Mouse (Mus musculus): ENCODE measurements around the gene Cdh23. TPM values are rescaled to one million over a fixed set of nuclear protein-coding genes. Genes with fewer than 3 reads are reported as not detected.

The Cdh23 gene
- total RNA-seq, 4 experiments from 2014 or later = 1.4 to 3.1 (median 2.1) TPM

GRCm38 (mm10) chr10:60328963-60329650, 367.2 kb downstream of the Cdh23 start:
- no peak for DNase-seq

GRCm38 (mm10) chr10:60316166-60316565, 380.1 kb downstream of the Cdh23 start:
- no peak for DNase-seq

- DNase-seq = no peak
These were observed 382.7 kb downstream of the Cdh23 start for GRCm38 (mm10) chr10:60313606-60314005.

GRCm38 (mm10) chr10:60310629-60311028, 385.7 kb downstream of the Cdh23 start:
- no peak for DNase-seq

GRCm38 (mm10) chr10:60304854-60305628, 391.2 kb downstream of the Cdh23 start:
- DNase-seq = peak; percentile 43

DNA sequence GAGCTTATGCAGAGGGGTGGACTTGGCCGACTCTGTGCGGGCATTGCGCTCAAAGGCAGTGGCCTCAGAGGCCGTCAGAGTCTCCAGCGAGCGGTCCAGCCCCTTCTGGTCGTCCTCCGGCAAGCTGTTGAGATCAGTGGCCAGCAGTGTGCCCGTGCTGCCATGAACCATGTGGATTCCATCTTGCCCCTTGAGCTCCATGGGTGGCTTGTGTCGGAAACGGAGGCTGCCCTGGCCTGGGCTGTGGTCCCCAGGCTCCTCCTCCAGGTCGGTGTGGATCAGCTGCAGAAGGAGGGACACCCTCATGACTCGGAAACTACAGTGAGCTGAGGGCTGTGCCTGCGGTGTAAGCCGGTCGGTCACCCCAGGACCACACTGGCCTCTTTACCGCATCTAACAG, 392.9 kb downstream of the Cdh23 start:
- no peak for DNase-seq

DNA sequence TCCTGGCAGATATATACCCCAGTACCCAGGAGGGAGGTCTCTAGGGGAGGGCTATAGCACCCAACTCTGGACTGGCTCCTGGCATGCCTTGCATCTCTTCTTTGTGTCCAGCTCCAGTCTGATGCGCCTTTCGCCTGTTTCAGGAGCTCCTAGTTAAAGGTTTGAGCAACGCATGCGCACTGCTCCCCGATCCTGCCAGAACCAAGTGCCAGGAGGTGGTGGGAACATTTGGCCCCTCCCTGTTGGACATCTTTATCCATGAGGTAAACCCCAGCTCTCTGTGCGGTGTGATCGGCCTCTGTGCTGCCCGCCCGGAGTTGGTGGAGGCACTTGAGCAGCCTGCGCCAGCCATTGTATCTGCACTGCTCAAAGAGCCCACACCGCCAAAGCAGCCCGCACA, 396.7 kb downstream of the Cdh23 start:
- DNase-seq = no peak

GRCm38 (mm10) chr10:60296027-60296426, 400.3 kb downstream of the Cdh23 start:
- DNase-seq = no peak

DNA sequence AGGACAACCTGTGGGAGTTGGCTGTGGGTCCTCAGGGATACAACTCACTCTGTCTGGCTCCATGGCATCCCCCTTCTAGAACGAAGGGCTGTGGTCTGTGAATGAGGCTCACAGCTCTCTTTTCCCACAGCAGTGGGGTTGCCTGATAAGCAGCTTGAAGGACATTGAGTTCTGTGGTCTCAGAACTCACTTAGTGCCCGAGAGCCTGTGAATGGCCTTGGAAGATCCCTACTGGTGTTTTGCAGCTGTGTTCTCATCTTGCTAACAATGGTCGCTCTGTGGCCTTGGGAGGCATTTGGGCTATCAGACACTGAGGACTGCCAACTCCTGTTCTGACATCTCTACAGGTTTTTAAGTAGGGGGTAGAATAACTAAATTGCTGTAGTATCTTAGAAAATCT, 400.9 kb downstream of the Cdh23 start:
- no peak for DNase-seq

- DNase-seq = no peak
These were observed 401.7 kb downstream of the Cdh23 start for GRCm38 (mm10) chr10:60294621-60295020.

- no peak for DNase-seq
These were observed 404.1 kb downstream of the Cdh23 start for GRCm38 (mm10) chr10:60292209-60292608.

- DNase-seq = no peak
These were observed 405.6 kb downstream of the Cdh23 start for GRCm38 (mm10) chr10:60290739-60291110.

DNA sequence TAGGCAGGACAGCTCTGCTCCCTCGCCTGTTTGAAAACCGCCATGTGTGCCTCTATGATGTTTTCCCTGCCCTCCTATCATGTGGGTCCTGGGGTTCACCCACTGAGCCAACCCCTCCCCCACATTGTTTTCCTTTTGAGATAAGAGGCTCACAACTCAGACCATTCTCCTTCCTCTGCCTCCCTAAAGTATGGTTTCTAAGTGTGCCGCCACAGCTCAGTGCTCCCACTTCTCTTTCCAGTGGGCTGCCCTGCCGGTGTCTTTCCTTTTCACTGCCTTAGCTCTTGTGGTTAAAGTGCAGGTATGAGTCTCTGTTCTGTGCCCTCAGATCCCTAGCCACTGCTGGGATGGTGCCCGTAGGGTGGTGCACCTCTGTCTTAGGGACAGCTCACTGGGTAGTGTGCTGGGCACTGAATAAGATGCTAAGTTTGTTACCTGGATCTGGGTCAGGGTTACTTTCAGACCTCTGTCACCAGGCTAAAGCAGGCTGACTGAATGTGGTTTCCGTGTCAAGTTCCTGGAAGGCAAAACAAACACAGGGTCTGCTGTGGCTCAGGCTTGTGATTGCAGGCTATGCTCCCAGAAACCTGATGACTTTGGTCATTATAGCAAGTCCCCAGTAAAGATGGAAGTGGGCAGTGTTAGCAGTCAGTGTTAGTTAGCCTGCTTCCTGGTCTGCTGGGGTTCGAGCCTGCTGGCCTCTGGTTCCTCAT, 406.1 kb downstream of the Cdh23 start:
- no peak for DNase-seq

DNA sequence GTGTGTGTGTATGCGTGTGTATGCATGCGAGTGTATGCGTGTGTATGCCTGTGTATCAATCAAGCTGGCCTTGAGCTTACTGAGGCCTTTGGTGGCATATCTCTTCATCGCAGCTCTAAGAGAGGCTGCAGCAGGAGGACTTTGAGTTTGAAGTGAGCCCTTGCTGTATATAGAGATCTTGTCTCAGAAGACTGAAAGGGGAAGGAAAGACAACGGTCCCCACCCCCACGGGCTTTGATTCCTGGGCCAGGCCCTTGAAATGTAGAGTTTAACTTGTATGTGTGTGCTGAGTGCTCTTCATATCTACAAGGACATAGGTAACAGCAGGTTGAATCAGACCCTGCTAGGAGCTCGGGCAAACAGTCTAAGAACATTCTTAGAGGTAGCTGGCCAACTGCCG, 407.1 kb downstream of the Cdh23 start:
- no peak for DNase-seq

GRCm38 (mm10) chr10:60287726-60288125, 408.6 kb downstream of the Cdh23 start:
- no peak for DNase-seq

- DNase-seq = no peak
These were observed 409.1 kb downstream of the Cdh23 start for GRCm38 (mm10) chr10:60287161-60287560.

- no peak for DNase-seq
These were observed 409.7 kb downstream of the Cdh23 start for GRCm38 (mm10) chr10:60286546-60286945.

DNA sequence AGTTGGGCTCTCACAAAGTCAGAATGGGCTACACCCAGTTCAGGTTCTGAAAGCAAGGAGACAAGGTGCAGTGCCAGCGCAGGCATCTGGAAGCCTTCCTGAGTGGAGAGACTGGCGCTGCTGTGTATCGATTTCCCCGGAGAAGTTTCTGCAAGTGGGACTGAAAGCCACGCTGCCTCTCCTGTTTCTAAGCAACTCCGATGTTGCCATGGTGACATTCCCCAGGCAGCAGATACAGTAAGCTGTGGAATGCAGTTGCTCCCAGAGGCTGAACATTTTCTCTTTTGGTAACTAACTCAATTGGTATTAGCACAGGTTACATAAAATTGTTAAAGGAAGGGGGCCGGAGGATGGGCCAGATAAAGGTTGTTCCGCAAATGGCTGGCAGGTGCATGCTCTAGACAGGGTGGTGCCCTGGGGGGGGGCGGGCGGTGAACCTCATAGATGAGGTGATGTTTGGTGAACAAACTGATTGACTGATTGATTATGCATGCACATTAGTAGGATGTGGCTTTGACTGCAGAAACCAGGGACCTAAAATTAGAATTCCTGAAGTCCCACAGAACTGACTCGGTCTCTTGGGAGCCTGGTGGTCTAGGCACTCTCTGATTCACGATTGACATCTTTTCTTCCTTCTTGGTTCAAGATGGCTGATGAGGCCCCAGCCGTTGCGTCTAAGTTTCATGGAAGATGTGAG, 410.5 kb downstream of the Cdh23 start:
- no peak for DNase-seq

GRCm38 (mm10) chr10:60285183-60285582, 411.1 kb downstream of the Cdh23 start:
- DNase-seq = no peak

DNA sequence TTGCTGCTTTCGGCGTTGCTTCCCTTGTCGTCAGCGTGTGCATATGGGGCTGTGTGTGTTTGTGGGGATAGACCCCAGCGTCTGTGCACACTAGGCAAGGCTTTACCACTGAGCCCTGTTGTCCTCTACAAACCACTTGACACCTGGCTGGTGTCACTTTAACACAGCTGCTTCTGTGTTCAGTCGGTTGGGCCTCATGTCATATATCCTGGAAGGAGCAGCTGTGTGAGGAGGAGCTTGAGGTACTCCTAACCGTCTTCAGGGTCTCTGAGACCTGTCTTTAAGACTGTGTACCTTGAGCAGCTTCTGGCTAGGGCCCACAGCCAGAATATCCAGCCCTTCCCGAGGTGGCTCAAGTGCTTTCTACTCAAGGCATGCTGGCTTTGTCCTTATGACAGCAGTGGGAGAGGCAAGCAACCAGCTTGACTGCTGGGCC, 411.6 kb downstream of the Cdh23 start:
- DNase-seq = no peak

DNA sequence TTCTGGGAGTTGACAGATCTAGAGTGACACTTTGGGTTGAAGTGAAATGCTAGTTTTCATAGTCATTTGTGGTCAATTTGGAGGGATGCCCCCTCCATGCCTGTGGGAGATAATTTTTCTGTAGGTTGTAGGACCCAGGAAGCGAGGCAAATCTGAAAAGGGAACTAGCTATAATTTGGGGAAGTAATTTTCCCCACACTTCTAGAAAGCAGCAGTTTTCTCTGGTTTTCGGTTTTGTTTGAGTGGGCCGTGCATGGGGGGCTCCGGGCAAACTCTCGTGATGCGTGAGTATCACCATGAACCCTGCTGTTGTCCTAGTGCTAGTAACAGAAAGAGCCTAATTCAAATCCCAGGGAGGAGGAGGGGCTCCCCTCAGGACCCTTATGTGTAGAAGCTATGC, 412.0 kb downstream of the Cdh23 start:
- DNase-seq = no peak

DNA sequence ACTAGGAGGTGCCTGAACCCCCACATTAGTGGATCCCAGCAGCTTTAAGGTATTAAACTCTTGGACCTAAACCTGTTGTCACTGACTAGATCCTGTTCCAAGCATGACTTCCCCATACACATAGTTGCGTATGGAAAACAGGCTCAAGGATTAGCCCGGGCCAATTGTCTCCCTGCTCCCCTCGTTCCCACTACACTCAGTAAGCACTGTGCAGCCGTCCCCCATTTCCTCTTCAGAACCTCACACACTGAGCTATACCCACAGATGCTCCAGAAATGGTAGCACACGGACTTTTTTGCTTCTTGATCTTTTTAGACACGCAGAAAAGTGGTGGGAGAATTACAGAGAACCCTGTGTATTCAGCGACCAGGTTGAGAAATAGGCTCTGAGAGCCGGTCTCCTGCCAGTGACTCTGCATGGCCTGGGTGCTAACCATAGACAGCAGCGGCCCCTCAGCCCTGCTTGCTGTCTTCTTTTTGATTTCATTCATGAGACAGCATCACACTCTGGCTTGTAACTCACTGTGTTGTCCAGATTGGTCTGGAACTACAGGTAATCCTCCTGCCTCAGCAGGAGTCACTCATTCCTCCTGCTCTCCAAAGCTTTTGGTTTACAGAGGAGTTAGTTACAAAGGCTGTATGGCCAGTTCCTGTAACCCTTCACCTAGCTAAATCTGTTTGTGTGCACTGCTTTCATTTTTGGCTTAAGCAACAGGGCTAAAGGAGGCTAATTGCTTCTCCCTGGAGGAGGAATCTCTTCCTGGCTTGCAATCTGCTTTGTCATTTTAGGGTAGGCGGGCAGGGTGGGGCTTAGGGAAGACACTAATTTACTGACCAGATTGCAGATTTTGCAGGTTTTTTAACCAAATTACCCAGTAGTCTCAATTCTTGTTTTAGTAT, 413.9 kb downstream of the Cdh23 start:
- no peak for DNase-seq

Measured in adrenal gland, adult 8-10 months (tissue).